Mouse (Mus musculus): ENCODE data around the gene Pcyt1a. TPM values are rescaled to one million over a fixed set of nuclear protein-coding genes. Genes with fewer than 3 reads are reported as not detected.
"Not testable (repeated sequence)": the region's sequence is repeated elsewhere in the genome, so short reads cannot be mapped to it uniquely, and the experiment has no call there.

The Pcyt1a gene
- total RNA-seq, 2 experiments from 2014 or later, result 32.6 to 33.7 TPM

DNA sequence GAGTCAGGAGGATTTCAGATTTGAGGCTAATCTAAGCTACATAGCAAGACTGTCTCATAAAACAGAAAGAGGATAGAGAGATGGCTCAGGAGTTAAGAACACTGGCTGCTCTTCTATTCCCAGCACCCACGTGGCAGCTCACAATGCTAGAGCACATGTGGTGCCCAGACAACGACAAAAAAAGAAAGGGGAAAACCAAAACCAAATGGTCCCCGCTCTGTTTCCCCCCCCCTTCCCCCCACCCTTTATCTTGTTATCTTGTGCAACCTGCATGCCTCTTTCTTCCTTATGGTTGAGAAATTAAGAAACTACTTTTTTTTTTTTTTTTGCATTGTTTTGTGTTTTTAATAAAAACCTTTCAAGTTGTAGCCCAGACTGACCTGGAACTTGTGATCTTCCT lies 37.8 kb downstream of the Pcyt1a start:
- no peak overlapping the region for H3K27ac ChIP-seq
- TF ChIP-seq CTCF (conservative IDR thresholded peaks at IDR 0.05), result no peak
- no peak for DNase-seq (ENCODE audit: low spot score in 2 of 2)
- no peak overlapping the region for H3K4me3 ChIP-seq

GRCm38 (mm10) chr16:32469404-32470105 lies 38.8 kb downstream of the Pcyt1a start:
- H3K4me3 ChIP-seq, result no peak overlapping the region
- no peak for TF ChIP-seq CTCF (conservative IDR thresholded peaks at IDR 0.05)

GRCm38 (mm10) chr16:32472276-32473015 lies 41.7 kb downstream of the Pcyt1a start:
- no peak for TF ChIP-seq CTCF (conservative IDR thresholded peaks at IDR 0.05)
- H3K4me3 ChIP-seq, result no peak overlapping the region
- H3K27ac ChIP-seq, result peak overlapping the region; percentile 79
- DNase-seq (ENCODE audit: low spot score in 2 of 2), result no peak

More at GRCm38 (mm10) chr16:32469404-32470105, 38.8 kb downstream of the Pcyt1a start:
- H3K27ac ChIP-seq, result no peak overlapping the region
- DNase-seq (ENCODE audit: low spot score in 2 of 2), result no peak

DNA sequence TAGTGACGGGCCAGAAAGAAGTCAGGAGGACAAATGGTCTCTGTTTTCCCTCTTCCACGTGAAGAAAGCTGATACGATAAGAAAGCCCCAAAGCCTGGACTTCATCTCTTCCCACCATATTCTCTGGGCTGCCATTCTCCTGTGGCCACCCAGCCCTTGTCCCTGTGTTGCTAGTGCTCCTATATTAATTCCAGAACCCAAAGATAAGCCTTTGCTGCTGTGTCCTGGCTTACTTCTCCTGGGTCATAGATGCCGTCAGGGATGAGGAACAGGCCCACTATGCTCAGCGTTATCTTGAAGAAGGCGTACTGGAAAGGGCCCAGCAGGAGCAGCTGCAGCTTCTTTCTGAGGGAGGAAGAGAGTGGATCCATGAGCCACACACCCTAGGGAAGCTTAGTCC lies 46.6 kb downstream of the Pcyt1a start:
- no peak for DNase-seq (ENCODE audit: low spot score in 2 of 2)
- H3K4me3 ChIP-seq, result no peak overlapping the region
- no peak for TF ChIP-seq CTCF (conservative IDR thresholded peaks at IDR 0.05)

DNA sequence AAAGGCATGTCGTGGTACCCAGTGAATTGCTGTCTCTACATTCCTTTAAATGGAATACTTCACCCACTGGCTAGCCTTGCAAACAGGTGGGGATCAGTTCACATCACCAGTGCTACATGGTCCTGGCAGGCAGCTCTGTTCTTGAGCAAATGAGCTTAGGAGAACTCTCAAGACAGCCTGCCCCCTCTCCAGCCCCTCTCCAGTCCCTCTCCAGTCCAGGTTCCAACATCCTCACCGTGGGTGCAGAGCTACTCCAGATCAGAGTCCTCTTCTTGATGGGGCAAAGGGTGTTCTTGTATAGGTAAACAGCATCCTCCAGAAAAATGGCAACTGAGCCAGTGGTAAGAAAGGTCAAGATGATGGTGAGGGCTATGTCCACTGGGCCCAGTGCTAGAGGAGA lies 48.7 kb downstream of the Pcyt1a start:
- H3K27ac ChIP-seq, result no peak overlapping the region
- TF ChIP-seq CTCF (conservative IDR thresholded peaks at IDR 0.05), result no peak
- no peak overlapping the region for H3K4me3 ChIP-seq
- DNase-seq (ENCODE audit: low spot score in 2 of 2), result no peak

More for the DNA sequence above, 46.6 kb downstream of the Pcyt1a start:
- no peak overlapping the region for H3K27ac ChIP-seq

DNA sequence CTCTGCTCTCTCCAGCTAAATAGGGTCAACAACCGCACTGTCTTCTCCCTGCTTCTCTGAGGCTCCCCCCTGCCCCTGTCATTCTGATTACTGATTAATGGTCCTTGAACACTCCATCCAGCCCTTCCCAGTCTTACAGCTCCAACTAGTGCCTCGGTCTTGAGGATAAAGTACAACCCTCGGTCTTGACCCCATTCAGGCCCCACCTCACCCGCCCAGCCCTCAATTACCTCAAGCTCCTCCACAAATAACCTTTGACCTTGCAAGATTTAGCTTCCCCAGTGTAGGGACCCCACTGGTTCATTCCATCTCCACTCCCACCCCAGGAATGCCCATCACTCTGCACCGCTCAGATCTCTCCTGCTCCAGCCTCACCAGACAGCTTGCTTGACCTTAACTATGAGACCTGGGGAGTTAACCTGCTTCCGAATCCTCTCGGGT lies 53.7 kb downstream of the Pcyt1a start:
- H3K4me3 ChIP-seq, result no peak overlapping the region
- TF ChIP-seq CTCF (conservative IDR thresholded peaks at IDR 0.05), result no peak
- H3K27ac ChIP-seq, result no peak overlapping the region
- DNase-seq (ENCODE audit: low spot score in 2 of 2), result no peak

GRCm38 (mm10) chr16:32485209-32485608 lies 54.5 kb downstream of the Pcyt1a start:
- TF ChIP-seq CTCF (conservative IDR thresholded peaks at IDR 0.05), result no peak

DNA sequence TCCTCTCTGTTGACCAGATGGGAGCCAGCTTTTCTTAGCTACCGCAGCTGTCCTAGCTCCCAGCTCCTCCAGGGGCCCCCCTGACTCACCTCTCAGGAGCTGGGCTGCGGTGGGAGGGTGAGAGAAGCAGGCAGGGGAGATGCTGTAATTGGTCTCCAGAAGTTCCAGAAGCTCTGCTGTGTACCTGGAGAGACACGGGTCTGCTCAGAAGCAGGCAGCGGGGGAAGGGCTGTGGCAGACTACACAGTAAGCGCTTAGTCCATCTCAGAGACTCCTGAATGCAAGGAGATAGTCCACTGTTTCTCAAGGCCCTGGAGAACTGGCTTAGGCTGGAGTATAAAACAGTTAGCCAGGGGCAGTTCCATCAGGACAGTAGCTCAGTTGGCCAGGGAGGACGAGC lies 55.3 kb downstream of the Pcyt1a start:
- DNase-seq (ENCODE audit: low spot score in 2 of 2), result no peak
- H3K4me3 ChIP-seq, result no peak overlapping the region
- no peak overlapping the region for H3K27ac ChIP-seq
- no peak for TF ChIP-seq CTCF (conservative IDR thresholded peaks at IDR 0.05)

More at GRCm38 (mm10) chr16:32485209-32485608, 54.5 kb downstream of the Pcyt1a start:
- no peak for DNase-seq (ENCODE audit: low spot score in 2 of 2)
- Histone ChIP-seq H3K4me3 (no peak overlapping the region), H3K27ac (no peak overlapping the region)

- DNase-seq (ENCODE audit: low spot score in 2 of 2), result no peak
- Histone ChIP-seq H3K4me3 (no peak within 1 kb of the TSS), H3K27ac (no peak within 1 kb of the TSS)
- TF ChIP-seq CTCF (conservative IDR thresholded peaks at IDR 0.05), result no peak
Observed at GRCm38 (mm10) chr16:32487234-32488111, 56.8 kb downstream of the Pcyt1a start, which contains the start of gene Slc51a. TSS of gene Slc51a (minus strand) at chr16:32487879.

DNA sequence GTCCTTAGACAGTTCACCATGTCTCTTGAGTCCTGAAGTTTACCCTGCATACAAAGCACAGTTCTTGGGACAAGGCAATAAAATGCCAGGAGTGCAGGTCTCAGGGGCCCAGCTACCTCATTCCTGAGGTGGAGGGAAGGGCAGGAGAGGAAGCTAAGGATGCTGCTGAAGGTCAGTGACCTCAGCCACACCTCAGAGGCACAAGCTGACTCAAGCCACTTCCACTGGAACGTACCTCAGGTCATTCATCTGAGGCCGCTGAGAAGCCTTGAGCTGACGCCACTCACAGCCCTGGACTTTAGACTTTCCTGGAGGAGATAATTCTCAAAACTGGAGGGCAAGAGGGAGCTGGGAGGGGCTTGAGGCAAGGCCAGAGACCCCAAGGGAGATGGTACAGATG lies 58.2 kb downstream of the Pcyt1a start:
- no peak for DNase-seq (ENCODE audit: low spot score in 2 of 2)
- no peak overlapping the region for H3K4me3 ChIP-seq
- no peak for TF ChIP-seq CTCF (conservative IDR thresholded peaks at IDR 0.05)

DNA sequence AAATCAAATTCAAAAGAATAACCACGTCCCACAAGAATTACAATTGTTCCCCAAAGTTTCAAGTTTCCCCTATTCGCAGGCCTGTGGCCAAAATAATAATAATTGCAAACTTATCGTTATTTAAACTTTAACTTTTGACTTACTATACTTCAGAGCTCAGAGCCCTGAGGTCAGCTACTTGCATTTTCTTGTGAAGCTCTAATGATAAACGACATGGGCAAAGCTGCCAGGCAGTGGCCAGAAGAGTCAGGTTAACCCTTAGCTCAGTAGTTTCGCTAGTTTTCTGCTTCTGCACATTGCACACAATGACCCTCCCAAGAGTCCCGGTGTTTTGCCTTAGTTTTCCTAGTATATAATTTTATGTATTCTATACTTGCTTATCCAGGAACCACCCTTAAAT lies 63.6 kb downstream of the Pcyt1a start:
- not testable (repeated sequence) for DNase-seq (ENCODE audit: low spot score in 2 of 2)

More for the DNA sequence above, 58.2 kb downstream of the Pcyt1a start:
- H3K27ac ChIP-seq, result no peak overlapping the region

GRCm38 (mm10) chr16:32495965-32496364 lies 65.2 kb downstream of the Pcyt1a start, which contains the start of gene Zdhhc19:
TSS of gene Zdhhc19 (plus strand) at chr16:32496265.
- Histone ChIP-seq H3K27ac (no peak within 1 kb of the TSS), H3K4me3 (no peak within 1 kb of the TSS)
- no peak for DNase-seq (ENCODE audit: low spot score in 2 of 2)
- TF ChIP-seq CTCF (conservative IDR thresholded peaks at IDR 0.05), result no peak

More for the DNA sequence above, 63.6 kb downstream of the Pcyt1a start:
- H3K4me3 ChIP-seq, H3K27ac ChIP-seq: not testable (repeated sequence)

DNA sequence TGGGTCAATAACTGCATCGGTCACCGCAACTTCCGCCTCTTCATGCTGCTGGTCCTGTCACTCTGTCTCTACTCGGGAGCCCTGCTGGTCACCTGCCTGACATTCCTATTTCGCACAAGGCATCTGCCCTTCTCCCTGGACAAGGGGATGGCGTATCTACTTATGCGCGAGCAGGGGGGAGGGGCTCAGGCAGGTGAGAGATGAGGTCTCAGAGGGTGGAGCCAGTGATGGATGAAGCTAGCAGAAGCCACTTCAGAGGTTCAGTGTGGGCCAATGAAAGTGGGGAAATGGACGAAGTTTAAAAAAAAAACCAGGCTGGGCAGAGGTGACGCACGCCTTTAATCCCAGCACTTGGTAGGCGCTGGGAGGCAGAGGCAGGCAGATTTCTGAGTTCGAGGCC lies 68.3 kb downstream of the Pcyt1a start:
- TF ChIP-seq CTCF (conservative IDR thresholded peaks at IDR 0.05), result no peak
- Histone ChIP-seq H3K27ac (no peak overlapping the region), H3K4me3 (no peak overlapping the region)
- no peak for DNase-seq (ENCODE audit: low spot score in 2 of 2)

Data from layer of hippocampus, adult 2 months (tissue).